Mouse (Mus musculus) monocyte, adult 5-6 weeks (primary cell): ENCODE measurements around the gene Aqp9. TPM values are rescaled to one million over a fixed set of nuclear protein-coding genes. Genes with fewer than 3 reads are reported as not detected.
A peak's percentile ranks its signal among the peaks of the same experiment; 100 is the strongest.

Source experiments
- ATAC-seq: fragments of 153-309, 156-312 bp; replicated peaks from 2 replicates; pipeline ENCODE4 v1.8.0; 2017; ENCODE audit warnings: mild to moderate bottlenecking; ENCODE audit not compliant: low TSS enrichment, insufficient number of reproducible peaks, severe bottlenecking, poor library complexity, low FRiP score
- total RNA-seq: library from RNA; stranded (forward); fragments of 200-1000, 200-491, 200-594 nt; gene quantifications from 3 replicates; pipeline ENCODE4 v1.2.3, GENCODE M21; 2017

Aqp9 gene
- total RNA-seq, 1 experiment from 2014 or later: 30.9 TPM

- no peak for ATAC-seq
Measured at GRCm38 (mm10) chr9:71077251-71077825, 91.1 kb downstream of the Aqp9 start.

GRCm38 (mm10) chr9:71076201-71076648, 92.3 kb downstream of the Aqp9 start:
- no peak for ATAC-seq

- 0 out of 2 replicates have a peak, but pooled peaks have one; percentile 56 for ATAC-seq
Measured at GRCm38 (mm10) chr9:71073831-71074230, 94.7 kb downstream of the Aqp9 start.

GRCm38 (mm10) chr9:71073076-71073475, 95.4 kb downstream of the Aqp9 start:
- no peak for ATAC-seq

- no peak for ATAC-seq
Measured at GRCm38 (mm10) chr9:71072502-71072901, 96.0 kb downstream of the Aqp9 start.

- no peak for ATAC-seq
Measured at GRCm38 (mm10) chr9:71071581-71072330, 96.7 kb downstream of the Aqp9 start.

GRCm38 (mm10) chr9:71070628-71071027, 97.9 kb downstream of the Aqp9 start:
- no peak; the same call in 1 of the 2 replicates for ATAC-seq

GRCm38 (mm10) chr9:71068866-71069390, 99.6 kb downstream of the Aqp9 start:
- no peak for ATAC-seq

- no peak for ATAC-seq
Measured at GRCm38 (mm10) chr9:71067156-71067555, 101.3 kb downstream of the Aqp9 start.

GRCm38 (mm10) chr9:71066491-71066890, 102.0 kb downstream of the Aqp9 start:
- ATAC-seq: no peak

- ATAC-seq: no peak
Measured at GRCm38 (mm10) chr9:71065343-71065875, 103.1 kb downstream of the Aqp9 start.

- no peak for ATAC-seq
Measured at GRCm38 (mm10) chr9:71064291-71064840, 104.1 kb downstream of the Aqp9 start.

- ATAC-seq: no peak
Measured at GRCm38 (mm10) chr9:71063551-71063950, 104.9 kb downstream of the Aqp9 start.

GRCm38 (mm10) chr9:71062976-71063375, 105.5 kb downstream of the Aqp9 start:
- ATAC-seq: no peak

- ATAC-seq: no peak
Measured at GRCm38 (mm10) chr9:71062301-71062700, 106.2 kb downstream of the Aqp9 start.

Other genes with a start within 250 kb of the Aqp9 start
- 0.58 TPM in 1 of 3 replicates, not detected in the others for gene Lipc, start 216.5 kb downstream of the Aqp9 start, total RNA-seq
- 2.6 to 3.9 TPM (median 2.6 TPM) in 3 replicates for gene Aldh1a2, start 47.1 kb upstream of the Aqp9 start, total RNA-seq